Mouse (Mus musculus): Measurements from ENCODE around the gene Ncoa3.

Ncoa3 gene

DNA sequence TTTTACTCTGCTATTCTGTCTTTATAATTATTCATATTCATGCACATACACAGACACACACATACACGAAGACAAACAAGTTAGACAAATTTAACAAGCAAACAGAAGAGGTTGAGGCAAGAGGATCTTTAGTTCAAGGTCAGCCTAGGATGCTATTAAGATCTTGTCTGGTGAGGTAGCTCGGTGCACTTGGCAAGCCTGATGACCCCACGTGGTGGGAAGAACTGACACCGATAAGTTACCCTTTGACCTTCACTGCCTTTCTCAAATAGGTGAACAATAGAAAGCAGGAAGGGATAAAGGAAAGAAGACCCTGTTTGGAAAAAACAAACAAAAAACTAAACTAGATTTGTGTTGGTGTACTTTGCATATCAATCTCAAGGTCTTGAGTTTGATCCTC lies 10.0 kb downstream of the Ncoa3 start:
- no peak for DNase-seq (ENCODE audit: low spot score)

DNA sequence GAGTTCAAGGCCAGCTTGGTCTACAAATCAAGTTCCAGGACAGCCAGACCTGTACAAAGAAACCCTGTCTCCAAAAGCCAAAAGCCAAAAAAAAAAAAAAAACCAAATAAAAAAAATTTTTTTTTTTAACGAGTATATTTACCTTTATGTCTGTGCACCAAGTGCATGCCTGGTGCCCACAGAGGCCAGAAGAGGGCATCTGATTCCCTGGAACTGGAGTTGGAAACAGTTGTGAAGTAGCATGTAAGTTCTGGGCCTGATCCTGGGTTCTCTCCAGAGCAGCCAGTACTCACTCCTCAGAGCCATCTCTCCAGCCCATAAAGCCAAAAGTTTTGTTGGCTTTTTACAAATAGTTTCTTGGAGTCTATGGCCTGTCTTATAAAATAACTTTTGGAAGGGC lies 10.6 kb downstream of the Ncoa3 start:
- no peak for DNase-seq (ENCODE audit: low spot score)

DNA sequence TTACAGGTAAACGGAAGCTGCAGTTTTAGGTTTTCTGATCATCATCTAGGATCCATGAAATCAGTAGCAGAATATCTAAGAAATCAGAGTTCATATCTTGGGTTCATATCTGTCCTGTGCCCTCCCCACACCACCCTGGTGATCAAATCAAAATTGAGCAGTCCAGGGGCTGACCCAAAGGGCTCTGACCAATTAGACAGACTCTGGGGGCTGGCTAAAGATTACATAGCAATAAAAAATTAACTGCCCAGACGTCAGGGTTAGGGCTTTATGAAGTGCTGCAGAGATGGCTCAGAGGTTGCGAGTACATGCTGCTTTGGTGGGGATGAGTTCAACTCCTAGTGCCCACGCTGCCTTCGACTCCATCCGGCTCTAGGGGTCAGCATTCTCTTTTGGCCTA lies 14.6 kb downstream of the Ncoa3 start:
- no peak for DNase-seq (ENCODE audit: low spot score)

DNA sequence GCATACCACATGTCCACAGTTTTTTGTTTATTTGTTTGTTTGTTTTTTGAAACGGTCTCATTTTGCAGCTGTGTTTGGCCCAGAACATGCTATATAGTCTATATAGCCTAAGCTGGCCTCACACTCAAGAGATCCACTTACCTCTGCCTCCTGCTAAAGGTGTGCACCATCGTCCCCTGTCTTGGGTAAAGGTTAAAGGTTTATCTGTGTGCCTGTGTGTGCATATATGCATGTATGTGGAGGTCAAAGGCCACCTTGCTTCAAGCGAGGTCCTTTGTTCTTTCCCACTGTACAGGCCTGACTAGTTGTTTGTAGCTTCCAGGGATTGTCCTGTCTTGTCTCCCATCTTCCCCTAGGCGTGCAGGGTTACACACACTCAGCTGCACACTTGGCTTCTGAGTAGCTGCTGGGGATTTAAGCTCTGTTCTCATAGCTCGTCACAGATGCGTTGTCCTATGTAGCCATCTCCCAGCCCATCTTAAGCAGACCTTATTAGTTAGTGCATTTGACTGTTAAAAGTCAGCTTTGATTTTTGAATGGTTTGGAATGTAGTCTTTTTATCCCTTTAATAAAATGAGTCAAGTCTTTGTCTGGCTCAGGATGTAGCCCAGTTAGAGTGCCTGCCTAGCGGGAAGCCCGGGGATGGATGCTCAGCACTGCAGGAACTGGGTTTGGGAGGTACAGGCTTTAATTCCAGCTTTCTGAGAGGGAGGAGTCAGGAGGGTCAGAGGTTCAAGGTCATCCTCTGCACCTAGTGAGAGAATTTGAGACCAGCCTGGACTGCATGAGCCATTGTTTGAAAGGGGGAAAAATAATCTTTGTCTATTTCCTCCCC lies 16.3 kb downstream of the Ncoa3 start:
- DNase-seq (ENCODE audit: low spot score) = no peak

DNA sequence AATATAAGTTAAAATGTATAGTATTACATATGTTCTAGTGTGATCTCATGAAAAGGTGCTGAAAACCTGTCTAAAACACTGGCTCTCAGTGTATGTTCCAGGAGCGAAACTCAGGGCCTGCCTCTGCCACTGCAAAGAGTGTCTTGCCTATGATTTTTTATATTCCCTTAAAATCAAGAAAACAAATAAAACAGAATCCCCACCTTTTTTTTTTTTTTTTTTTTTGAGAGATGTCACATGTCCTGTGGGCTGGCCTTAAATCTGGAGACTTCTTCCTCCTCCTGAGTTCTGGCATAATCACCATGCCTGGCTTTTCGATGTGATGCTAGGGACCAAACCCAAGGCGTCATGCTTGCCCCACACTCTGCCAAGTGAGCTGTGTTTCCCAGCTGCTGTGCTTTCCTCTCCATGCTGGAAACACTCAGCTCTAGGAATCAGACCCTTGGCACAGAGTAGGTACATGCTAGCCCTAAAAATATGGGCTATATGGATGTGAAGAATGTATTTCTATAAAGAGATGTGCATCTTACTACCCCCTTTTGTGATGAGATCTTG lies 17.0 kb downstream of the Ncoa3 start:
- DNase-seq (ENCODE audit: low spot score) = no peak

DNA sequence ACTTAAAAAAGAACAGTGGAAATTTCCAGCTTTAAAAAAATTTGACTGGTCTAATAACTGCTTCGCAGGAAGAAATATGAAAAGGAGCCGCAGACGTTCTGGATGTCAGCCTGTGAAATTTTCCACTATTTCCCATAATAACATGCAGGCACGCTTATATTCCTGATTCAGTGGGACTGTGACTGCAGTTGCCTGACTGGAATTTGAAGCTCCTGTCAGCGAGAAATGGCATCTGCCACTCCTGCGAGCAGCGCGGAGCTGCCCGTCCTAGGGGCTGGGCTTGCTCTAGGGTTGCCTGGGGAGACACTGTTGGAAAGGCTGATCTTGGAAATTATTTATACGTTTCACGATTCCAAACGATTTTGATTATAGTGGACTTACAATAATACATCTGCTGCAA lies 17.9 kb downstream of the Ncoa3 start:
- no peak for DNase-seq (ENCODE audit: low spot score)

DNA sequence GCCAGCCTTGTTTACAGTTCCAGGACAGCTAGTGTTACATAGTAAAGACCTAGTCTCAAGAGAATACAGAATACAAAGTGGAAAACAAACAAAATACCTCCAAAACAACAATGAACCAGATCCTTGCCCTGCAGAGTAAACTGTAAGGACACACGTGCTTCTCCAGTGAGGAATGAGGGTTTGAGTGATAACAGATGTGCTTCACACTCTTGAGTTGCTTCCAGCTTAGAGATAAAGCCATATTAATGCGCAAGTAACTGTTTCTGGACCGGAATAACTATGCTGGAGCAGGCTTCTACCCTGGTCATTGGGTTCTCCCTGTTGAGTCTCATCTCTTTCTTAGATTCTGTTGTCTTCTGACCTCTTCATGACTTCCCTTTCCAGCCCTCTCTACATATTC lies 19.0 kb downstream of the Ncoa3 start:
- DNase-seq (ENCODE audit: low spot score) = no peak

DNA sequence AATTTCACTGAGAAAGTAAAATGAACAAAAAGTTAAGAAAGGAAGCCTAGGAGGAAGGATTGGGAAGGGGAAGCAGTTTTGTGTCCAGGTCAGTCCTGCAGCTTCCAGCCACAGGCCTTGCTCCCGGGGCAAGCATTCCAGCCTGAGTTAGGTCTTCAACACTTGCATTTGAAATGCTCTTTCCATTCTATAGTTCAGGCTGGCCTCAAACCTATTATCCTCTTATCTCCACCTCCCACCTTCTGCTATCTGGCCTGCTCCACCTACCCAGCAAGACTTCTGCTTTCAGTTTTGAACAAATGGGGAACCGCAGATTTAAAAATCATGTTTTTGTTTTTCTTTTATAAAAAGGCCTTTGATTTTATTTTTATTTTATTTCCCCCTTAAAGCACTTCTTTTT lies 19.7 kb downstream of the Ncoa3 start:
- DNase-seq (ENCODE audit: low spot score) = no peak

DNA sequence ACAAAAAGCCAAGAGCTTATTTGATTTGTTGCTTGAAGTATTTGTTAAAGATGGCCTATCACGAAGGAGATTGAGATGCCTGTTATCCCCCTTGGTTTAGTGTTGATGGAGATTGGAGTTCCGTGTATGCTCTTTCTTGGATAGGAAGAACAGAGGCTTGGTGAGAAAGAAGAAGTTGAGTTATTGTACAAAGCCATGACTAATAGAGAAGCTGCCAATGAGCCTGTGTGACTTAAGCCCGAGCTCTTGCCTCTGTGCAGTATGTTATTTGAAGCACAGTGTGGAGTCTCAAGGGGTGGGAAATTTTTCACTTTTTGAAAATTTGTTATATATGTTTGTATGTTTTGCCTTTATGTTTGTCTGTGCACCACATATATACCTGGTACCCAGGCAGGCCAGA lies 26.3 kb downstream of the Ncoa3 start:
- no peak for DNase-seq (ENCODE audit: low spot score)

DNA sequence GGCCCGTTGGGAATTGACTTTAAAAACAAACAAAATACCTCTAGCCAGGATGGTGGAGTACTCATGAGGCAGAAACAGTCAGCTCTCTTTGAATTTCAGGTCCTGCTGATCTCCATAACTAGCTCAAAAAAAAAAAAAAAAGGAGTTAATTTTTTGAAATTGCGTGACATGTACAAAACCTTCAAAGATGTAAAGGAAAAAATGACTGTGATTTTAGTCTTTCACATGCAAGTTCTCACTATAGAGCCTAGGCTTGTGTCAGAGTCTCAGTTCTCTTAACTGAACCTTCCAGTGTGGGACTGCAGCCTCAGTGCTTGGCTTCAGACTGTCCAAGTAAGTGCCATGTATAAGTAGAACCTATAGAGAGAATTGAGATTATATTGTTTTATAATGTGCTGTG lies 27.6 kb downstream of the Ncoa3 start:
- no peak for DNase-seq (ENCODE audit: low spot score)

DNA sequence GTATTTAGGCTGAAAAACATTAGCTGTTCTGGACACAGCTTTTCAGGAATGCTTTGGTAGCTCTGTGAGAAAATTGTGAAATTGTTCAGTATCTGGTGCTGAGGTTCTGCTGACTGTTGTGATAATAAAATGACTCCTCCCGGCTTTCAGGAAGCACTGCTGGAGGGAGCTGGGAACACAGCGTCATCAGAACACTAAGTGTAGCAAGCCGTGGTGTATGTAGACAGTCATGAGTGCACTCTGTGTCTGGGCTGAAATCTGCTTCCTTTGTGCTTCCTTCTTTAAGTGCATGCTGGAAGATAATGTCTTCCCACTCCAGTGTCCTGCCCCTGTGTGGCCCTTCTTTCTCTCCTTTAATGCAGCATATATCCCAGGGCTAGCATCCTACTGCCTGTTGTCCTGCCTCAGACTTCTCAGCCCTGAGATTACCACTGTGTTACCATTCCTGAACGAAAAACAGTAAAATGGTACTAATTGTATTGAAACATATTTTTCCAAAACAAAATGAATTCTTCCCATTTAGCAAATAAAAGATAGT lies 28.7 kb downstream of the Ncoa3 start:
- DNase-seq (ENCODE audit: low spot score) = no peak

DNA sequence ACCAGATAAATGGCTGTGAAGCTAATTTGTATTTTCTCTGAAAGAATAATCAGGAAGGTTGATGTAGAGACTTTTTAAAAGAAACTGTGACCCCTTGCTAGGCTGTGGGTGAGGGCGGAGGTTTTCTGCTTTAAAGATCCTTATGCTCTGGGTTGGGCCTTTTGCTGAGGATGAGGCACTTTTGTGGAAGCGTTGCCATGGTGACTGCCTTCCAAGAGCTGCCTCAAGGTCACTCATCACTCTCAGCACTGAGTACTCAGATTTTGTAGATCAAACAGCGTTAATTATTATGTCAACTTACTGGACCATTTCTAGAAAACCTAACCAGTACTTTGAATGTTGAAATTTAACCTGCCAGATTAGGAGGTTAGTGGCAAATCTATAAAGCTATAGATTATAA lies 29.2 kb downstream of the Ncoa3 start:
- no peak for DNase-seq (ENCODE audit: low spot score)

DNA sequence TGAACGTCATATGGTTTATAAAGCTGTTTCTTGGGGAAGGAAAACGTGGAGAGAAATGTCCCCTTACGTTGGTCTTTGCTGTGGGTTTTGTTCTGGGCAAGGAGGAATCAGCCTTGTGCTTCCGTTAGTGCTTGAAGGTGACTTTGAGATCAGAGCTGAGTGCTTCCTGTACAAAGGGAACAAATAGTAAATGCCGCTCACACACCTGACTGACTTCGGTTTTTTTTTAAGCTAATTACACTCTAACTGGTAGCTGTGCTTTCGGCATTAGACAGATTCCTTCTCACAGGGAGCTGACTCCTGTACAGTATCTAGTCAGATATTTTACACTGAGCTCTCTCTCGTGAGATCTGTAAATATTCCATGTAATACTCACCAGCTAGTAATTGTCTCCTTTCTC lies 29.9 kb downstream of the Ncoa3 start:
- DNase-seq (ENCODE audit: low spot score) = no peak

DNA sequence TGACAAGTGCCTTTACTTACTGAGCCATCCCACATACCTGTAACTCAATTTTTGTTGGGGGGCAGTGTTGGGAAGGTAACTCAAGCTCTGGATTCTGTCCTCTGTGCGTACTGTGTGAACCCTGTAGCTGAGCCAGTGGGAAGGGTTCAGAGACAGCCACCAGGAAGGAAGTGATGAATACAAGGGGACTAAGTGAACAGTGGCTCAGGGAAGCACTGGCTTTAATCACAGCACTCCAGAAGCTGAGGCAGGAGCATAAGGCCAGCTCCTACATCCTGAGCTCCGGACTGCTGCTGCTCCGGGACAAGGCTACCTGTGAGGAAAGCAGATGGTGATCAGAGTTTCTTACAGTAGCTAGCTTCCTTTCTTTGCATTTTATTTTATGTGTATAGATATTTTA lies 31.6 kb downstream of the Ncoa3 start:
- DNase-seq (ENCODE audit: low spot score) = no peak

DNA sequence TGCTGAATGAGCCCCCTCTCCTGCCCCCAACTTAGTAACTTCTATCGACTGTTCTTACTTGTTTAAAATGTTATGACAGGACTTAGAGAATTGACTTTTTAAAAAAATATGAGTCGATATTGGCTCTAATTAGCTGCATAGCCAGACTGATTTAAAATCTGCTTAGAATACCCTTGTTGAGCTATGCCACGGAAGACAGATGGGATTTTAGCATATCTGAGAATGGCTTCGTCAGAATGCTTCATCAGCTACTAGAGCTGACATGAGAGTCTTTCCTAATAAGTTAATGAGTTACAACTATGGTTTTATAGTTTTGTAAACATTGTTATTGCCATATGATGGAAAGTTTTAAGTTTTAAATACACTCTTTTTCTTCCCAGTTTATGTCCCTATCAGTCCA lies 32.2 kb downstream of the Ncoa3 start:
- DNase-seq (ENCODE audit: low spot score) = no peak

DNA sequence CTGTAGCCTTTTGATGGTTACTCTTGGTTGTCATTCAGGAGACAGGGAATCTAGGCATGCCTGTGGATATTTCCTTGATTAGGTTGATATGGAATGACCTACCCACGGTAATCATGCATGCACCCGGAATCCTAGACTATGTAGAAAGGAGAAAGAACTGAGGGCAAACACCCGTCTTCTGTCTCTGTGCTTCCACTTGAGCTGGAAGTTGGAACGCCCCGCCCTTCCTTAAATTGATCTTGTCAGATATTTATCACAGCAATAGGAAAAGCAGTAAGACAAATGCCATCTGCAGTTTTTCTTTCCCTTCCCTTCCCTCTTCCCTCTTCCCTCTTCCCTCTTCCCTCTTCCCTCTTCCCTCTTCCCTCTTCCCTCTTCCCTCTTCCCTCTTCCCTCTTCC lies 33.5 kb downstream of the Ncoa3 start:
- DNase-seq (ENCODE audit: low spot score) = no peak

DNA sequence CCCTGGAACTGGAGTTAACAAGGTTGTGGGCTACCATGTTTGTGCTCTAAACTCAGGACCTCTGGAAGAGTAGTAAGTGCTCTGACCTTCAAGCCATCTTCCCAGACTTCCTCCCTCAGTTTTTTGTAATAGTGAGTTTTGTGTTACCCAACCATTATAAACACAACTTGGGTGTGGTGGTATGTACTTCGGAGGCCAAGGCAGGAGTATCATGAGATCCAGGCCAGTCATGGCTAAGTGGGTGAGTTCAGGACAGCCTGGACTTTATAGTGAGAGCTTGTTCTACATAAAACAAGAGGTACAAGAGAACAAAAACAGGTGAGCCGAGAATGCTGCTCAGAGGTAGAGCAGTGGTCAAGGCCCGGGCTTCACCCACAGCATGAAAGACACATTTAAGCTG lies 35.4 kb downstream of the Ncoa3 start:
- DNase-seq (ENCODE audit: low spot score) = no peak

DNA sequence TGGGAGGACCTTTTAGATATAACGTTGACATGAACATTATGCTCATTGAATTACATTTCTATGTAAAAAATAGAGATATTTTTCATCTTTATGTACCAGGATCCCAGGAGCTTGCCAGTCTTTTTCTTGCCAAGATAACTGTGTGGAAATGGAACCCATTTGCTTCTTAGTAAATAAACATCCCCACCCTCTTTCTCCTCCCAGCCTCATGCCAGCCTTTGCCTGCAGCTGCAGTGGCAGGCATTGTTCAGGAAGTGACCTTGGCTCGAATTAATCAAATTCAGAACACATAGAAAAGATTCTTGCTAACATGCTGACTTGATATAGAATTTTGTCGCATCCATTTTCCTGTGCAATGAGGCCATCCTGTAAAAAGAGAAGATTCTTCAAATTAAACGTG lies 36.8 kb downstream of the Ncoa3 start:
- no peak for DNase-seq (ENCODE audit: low spot score)

DNA sequence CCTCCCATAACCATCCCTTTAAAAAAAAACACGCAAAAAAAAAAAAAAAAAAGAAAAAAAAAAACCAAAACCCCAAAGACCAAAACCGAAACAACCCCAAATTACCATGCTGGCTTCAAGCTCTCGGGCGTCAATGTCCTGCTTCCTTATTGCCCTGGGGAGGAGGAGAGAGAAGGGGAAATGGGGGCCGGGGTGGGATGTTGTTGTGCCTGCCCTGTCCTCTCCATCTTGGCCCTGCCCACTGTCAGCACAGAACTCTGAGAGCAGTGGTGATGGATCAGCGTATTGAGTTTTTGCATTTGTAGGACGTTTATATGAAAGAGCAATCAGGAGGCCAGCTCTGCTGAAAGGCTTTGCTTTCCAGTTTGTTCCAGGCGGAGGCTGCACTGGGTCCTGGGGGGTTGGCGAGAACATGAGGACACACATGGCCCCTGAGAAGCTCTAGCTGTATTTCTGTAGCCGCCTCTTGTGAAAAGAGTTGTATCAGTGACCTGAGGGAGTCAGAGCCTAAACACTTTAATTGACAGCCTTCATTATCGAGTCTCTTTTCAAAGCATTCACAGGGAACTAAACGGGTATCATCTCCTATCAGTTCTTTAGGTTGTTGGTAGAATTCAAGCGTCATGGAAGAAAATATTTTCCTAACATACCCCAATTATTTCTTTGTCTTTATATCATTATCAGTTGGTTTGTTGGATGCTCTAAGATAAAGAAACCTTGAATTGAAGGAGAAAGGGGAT lies 38.0 kb downstream of the Ncoa3 start:
- no peak for DNase-seq (ENCODE audit: low spot score)

DNA sequence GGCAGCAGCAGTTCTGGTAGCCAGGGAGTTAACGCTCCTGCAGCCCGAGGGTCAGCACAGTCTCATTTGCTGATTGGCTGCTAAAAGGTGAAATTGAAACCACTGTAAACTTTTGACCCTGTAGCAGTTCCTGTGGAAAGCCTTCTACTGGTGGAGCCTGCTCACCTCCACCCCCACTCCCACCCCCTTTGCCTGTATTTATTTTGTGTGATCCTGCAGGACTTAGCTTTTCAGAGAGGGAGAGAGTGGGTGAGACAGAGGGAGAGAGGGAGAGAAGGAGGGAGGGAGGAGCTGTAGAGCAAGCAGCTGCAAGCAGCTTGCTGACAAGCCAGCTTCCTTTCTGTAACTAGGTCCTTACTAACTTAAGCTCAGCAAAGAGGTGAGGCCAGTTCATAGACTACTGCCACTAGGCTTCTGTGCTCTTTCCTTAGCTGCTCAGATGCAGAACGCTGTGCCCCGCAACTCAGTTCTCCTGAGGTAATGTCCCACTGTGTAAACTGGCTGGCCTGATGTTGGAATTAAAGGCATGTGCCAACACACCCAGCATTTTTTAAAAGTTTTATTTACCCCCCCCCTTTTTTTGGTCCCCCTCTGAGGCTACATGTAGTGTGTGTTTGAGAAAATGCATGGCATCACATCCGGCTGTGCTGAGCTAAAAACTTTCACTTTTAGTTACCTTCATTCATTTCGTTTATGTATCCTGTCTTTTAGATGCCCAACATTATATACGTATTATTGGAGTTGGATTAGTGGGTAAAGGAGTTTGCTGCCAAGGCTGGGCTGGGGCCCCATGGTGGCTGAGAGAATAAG lies 38.9 kb downstream of the Ncoa3 start:
- DNase-seq (ENCODE audit: low spot score) = peak; percentile 51

DNA sequence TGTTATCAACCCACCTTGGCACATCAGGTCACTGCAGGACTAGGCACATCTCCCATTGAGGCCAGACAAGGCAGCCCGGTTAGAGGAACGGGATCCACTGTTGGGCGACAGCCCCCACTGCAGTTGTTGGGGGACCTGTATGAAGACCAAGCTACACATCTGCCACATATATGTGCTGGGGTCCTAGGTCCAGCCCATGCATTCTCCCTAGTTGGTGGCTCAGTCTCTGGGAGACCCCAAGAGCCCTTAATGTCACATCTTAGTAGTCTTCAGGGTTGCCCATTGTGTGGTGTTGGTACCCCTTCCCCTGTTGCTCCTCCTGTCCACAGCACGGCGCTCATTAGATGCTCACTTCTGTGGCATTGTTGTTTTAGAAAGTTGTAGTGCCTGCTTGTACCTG lies 40.2 kb downstream of the Ncoa3 start:
- DNase-seq (ENCODE audit: low spot score) = no peak

DNA sequence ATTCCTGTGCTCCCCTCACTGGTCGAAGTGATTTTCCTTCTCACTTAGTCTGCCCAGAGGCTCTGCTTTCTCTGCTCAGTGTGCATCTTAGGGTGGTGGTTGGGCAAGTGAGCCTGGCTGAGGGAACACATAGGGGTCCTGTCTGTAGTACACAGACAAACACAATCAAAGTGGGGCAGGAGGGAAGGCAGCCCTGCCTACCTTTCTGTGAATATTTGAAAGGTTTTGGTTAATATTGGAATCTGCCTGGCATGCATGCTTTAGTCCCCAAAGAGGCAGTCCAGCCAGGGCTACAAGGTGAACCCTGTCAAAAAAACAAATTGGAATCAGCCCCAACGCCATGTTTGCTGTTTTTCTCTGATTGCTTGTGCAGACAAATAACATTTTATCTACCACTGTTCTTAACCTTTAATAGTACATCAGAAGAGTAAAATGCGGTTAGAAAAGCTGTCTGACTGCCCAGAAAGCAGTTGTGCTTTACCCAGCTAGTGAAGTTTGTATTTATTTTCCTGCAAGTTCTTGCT lies 42.6 kb downstream of the Ncoa3 start:
- DNase-seq (ENCODE audit: low spot score) = no peak

Data from testis, postnatal 14 days (tissue).